Mouse (Mus musculus) lung, postnatal 0 days (tissue): ENCODE measurements at regions not wholly inside any gene's neighbourhood (a gene's known extent, or its start where the extent isn't known, plus 50 kb on each side); places are given as distances from the start of the nearest gene placed in this dataset.
A peak's percentile ranks its signal among the peaks of the same experiment; 100 is the strongest.

Source experiments
- ATAC-seq: fragments of 200-750 bp; cut with Nextera tagmentation; 2 replicates; pipeline ENCODE4 v1.8.0; 2017; ENCODE audit warnings: moderate library complexity
- DNase-seq: peaks from one replicate; pipeline ENCODE4 v3.0.0-alpha.2; 2016; ENCODE audit warnings: low spot score
- H3K27ac ChIP-seq: fragments of 300-500 bp; sonication (generic); 2 replicates; pipeline ENCODE4 v1.5.1; 2014; ENCODE audit warnings: antibody characterized with exemption, mild to moderate bottlenecking, low read length, mixed read lengths
- H3K27me3 ChIP-seq: fragments of 300-500 bp; sonication (generic); replicated peaks from 2 replicates; pipeline ENCODE4 v1.6.1; 2014; ENCODE audit warnings: low read length, mixed read lengths; ENCODE audit not compliant: insufficient read depth
- H3K36me3 ChIP-seq: fragments of 300-500 bp; sonication (generic); 2 replicates; pipeline ENCODE4 v1.6.1; 2014; ENCODE audit warnings: low read length, mixed read lengths; ENCODE audit not compliant: insufficient read depth
- H3K4me1 ChIP-seq: fragments of 300-500 bp; sonication (generic); 2 replicates; pipeline ENCODE4 v1.6.1; 2014; ENCODE audit warnings: antibody characterized with exemption, low read depth, low read length, mixed read lengths; ENCODE audit not compliant: insufficient read depth
- H3K4me2 ChIP-seq: fragments of 300-500 bp; sonication (generic); replicated peaks from 2 replicates; pipeline ENCODE4 v1.6.1; 2014; ENCODE audit warnings: low read depth, mild to moderate bottlenecking, low read length, moderate library complexity, mixed read lengths
- H3K4me3 ChIP-seq: fragments of 300-500 bp; sonication (generic); 2 replicates; pipeline ENCODE4 v1.5.1; 2014; ENCODE audit warnings: low read depth, low read length
- H3K9ac ChIP-seq: fragments of 300-500 bp; sonication (generic); replicated peaks from 2 replicates; pipeline ENCODE4 v1.6.1; 2014; ENCODE audit warnings: low read depth, mild to moderate bottlenecking
- H3K9me3 ChIP-seq: fragments of 300-500 bp; sonication (generic); 2 replicates; pipeline ENCODE4 v1.6.1; 2016; ENCODE audit warnings: low read length, mixed read lengths
- CTCF ChIP-seq: IDR thresholded peaks from 2 replicates; pipeline ENCODE4 v1.5.1; 2016; ENCODE audit warnings: antibody characterized with exemption, mild to moderate bottlenecking
- EP300 ChIP-seq: IDR thresholded peaks from 2 replicates; pipeline ENCODE4 v1.6.1; 2016; ENCODE audit warnings: antibody characterized with exemption, mild to moderate bottlenecking, control low read depth
- WGBS: fragments of 180-500 bp; shearing (Covaris S2); extraction: QIAGEN DNeasy Blood & Tissue Kit; methylation state at CpG from one replicate; pipeline ENCODE4 v1.1.7; 2014; 5-methylcytosine and 5-hydroxymethylcytosine counted together

DNA sequence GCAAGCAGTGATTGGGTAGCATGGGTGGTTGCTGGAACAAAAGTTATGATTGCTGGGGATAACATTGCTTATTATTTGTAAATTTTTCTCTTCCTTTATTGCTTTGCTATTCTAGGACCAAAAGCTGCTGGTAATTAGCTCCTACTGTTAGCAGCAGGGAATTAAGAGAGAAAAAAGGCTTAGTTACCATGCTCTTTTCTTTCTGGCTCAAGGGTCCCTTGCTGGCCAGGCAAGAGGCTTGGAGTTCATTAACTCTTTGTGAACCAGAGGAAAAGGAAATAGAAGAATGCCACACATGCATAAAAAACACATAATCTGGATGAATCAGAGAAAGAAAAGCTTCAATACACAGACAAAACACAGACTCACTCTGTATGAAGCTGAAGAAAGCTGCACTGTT, 237.1 kb upstream of the Nrsn1 start:
- Histone ChIP-seq H3K27me3 (no peaks in the 10 kb centered on the region), H3K4me2 (no peak overlapping the region), H3K27ac (no peak overlapping the region), H3K4me1 (no peaks in the 10 kb centered on the region), H3K4me3 (no peak overlapping the region), H3K9ac (no peak overlapping the region), H3K9me3 (no peaks in the 10 kb centered on the region), H3K36me3 (no peaks in the 10 kb centered on the region)
- DNase-seq = no peak
- TF ChIP-seq CTCF = no peak
- no peak for TF ChIP-seq EP300
- no peak for ATAC-seq

DNA sequence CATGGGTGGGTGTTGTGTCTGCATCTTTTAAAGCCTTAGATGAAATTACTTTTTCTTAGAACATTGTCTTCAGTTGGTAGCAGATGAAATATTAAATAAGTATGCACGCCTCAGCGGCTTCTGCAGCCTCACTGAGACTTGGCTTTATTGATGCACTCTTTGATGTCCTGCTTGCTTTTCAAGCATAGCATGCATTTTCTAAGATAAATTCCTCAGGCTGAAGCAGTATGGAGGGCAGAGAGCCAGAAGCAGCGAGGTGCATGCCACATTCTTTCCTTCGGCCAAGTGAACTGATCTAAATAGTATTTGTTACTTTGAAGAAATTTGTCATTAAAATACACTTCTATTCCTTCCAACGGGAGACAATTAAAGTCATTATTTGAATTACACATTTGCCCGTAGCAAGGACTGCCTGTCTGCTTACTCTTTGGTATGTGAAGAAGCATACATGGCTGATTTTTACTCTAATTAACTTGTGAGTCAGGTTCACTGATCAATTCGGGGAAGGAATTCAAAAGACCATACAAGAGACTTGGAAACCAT, 224.3 kb upstream of the Nrsn1 start:
- no peak overlapping the region for H3K4me3 ChIP-seq
- ATAC-seq (no peak), DNase-seq (no peak)
- H3K27ac ChIP-seq = no peak overlapping the region
- TF ChIP-seq CTCF (no peak), EP300 (no peak)
- no peaks in the 10 kb centered on the region for H3K36me3 ChIP-seq
- no peaks in the 10 kb centered on the region for H3K27me3 ChIP-seq
- H3K9me3 ChIP-seq = no peaks in the 10 kb centered on the region
- no peak overlapping the region for H3K9ac ChIP-seq
- WGBS = 55% methylated on average over 7 of the region's 7 CpGs
- no peak overlapping the region for H3K4me2 ChIP-seq
- no peaks in the 10 kb centered on the region for H3K4me1 ChIP-seq

DNA sequence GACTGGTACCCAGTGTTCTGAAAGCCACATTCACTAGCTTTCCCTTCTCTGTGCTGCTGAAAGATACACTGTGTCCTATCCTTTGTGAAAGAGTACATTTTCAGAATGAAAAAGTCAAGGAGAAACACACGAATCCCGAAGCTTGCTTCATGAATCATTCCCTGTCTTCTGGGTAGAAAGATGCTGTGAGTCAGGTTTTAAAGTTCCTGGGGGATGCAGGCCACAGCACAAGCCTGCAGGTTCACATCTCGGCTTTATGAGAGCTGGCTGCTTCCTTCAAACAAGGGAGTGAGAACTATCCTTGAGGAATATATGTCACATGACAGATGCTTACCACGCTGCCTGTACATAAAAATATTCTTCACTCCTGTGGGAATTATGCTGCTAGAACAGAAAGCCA, 219.7 kb upstream of the Nrsn1 start:
- no peak for ATAC-seq

DNA sequence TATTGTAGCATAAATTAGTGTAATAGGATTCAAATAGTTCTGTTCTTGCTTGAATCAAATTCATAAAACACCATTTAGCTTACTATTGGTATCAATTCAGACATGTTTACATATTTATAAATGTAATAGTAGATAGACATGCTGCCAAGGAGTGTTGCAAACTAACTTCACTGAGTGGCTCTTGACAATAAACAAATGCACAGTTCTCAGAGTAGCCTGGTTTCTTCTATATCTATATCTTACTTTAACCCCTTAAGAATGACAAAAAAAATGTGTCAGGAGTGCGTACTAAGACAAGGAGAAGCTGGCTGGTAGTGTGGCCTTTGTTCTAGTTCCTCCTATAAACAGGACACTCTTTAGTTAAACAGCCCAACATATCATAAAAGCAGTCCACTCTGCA, 213.0 kb upstream of the Nrsn1 start:
- Histone ChIP-seq H3K4me1 (no peaks in the 10 kb centered on the region), H3K9me3 (no peaks in the 10 kb centered on the region), H3K36me3 (no peaks in the 10 kb centered on the region), H3K4me2 (no peak overlapping the region), H3K27me3 (no peaks in the 10 kb centered on the region), H3K27ac (no peak overlapping the region), H3K9ac (no peak overlapping the region), H3K4me3 (no peak overlapping the region)
- 49% methylated on average over 1 of the region's 1 CpGs for WGBS
- DNase-seq (peak; percentile 32), ATAC-seq (peak; percentile 21; the same call in 1 of the 2 replicates)
- no peak for TF ChIP-seq CTCF

More for the DNA sequence above, 219.7 kb upstream of the Nrsn1 start:
- H3K9me3 ChIP-seq = no peaks in the 10 kb centered on the region
- TF ChIP-seq CTCF = no peak
- no peak for TF ChIP-seq EP300
- no peak overlapping the region for H3K4me3 ChIP-seq
- H3K36me3 ChIP-seq = no peaks in the 10 kb centered on the region
- H3K27me3 ChIP-seq = no peaks in the 10 kb centered on the region
- H3K4me2 ChIP-seq = no peak overlapping the region
- no peak for DNase-seq
- no peak overlapping the region for H3K9ac ChIP-seq
- H3K27ac ChIP-seq = no peak overlapping the region
- no peaks in the 10 kb centered on the region for H3K4me1 ChIP-seq
- 61% methylated on average over 4 of the region's 4 CpGs for WGBS

DNA sequence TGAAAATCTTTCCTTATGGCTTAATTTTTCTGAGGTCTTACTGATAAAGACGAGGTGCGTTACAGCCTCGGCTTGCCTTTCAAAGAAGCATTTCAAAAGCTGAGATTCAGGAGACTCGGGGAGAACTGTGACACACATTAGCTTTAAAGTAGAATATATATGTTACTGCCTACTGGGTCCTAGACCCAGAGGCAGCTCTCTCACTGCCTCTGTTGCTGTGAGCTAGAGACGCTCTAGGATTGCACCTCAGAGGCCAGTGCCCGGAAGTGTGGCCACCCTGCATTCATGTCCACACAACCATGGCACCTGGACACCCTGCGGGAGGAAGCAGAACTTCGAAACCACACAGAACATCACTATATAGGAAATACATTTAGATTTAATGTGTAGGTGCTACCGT, 181.6 kb upstream of the Nrsn1 start:
- H3K4me3 ChIP-seq = no peak overlapping the region
- H3K4me2 ChIP-seq = no peak overlapping the region
- H3K9ac ChIP-seq = no peak overlapping the region
- H3K36me3 ChIP-seq = no peaks in the 10 kb centered on the region
- DNase-seq (no peak), ATAC-seq (no peak)
- WGBS = 82% methylated on average over 9 of the region's 9 CpGs
- TF ChIP-seq CTCF = no peak
- no peaks in the 10 kb centered on the region for H3K9me3 ChIP-seq
- H3K27ac ChIP-seq = no peak overlapping the region
- no peaks in the 10 kb centered on the region for H3K27me3 ChIP-seq
- H3K4me1 ChIP-seq = no peaks in the 10 kb centered on the region

DNA sequence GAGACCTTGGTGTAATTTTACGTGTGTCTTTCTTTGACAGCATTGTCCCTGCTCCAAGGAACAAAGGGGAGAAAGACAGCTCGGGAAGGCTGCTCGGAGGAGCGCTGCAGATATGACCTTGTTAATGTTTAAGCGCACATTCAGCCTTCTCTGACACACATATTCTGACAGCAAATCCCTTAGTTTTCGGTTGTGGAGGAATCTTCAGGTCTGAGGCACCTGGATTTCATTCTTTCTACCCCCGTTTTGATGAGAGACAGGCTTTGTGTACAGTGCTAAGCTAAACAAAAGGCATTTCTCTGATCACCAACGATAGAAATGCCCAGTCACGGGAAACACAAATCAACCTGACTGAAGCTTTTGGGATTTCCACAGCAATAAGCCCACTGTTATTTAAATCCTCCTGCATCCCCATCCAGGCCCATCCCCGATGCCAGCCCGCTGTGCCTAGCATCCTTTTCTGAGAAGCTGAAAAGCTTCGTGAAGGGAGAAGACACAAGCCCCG, 181.1 kb upstream of the Nrsn1 start:
- Histone ChIP-seq H3K4me1 (no peaks in the 10 kb centered on the region), H3K36me3 (no peaks in the 10 kb centered on the region), H3K4me3 (no peak overlapping the region), H3K9me3 (no peaks in the 10 kb centered on the region), H3K4me2 (no peak overlapping the region), H3K27me3 (no peaks in the 10 kb centered on the region), H3K9ac (no peak overlapping the region), H3K27ac (no peak overlapping the region)
- 49% methylated on average over 13 of the region's 13 CpGs for WGBS
- DNase-seq (no peak), ATAC-seq (no peak)
- TF ChIP-seq EP300 = no peak
- no peak for TF ChIP-seq CTCF
